Mouse (Mus musculus): ENCODE results near the gene Gpr137.
A peak's percentile ranks its signal among the peaks of the same experiment; 100 is the strongest.

The Gpr137 gene

GRCm38 (mm10) chr19:6973581-6974190 lies 31.4 kb upstream of the Gpr137 start:
- no peak for DNase-seq (ENCODE audit: low read depth, low spot score)

- no peak for DNase-seq (ENCODE audit: low read depth, low spot score)
These were observed 30.1 kb upstream of the Gpr137 start for GRCm38 (mm10) chr19:6972247-6972917.

DNA sequence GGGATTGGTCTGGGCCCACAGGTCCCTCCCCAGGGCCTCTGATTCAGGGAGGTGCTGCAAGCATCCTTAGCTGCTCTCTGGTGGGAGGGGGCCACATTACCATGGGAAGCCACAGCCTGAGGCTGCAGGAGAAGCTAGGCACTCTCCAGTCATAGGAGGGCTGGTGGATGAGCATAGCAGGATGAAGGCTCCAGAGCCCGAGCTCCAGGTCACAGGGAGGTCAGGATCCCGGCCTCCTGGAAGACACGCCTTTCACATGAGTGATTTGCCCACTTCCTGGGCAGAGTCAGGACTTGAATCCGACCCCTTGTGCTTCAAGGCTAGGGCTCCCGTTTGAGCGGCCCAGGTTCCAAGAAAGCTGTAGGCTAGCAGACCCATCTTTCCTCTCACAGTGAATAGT lies 29.4 kb upstream of the Gpr137 start:
- no peak for DNase-seq (ENCODE audit: low read depth, low spot score)

GRCm38 (mm10) chr19:6970460-6971085 lies 28.3 kb upstream of the Gpr137 start:
- no peak for DNase-seq (ENCODE audit: low read depth, low spot score)

DNA sequence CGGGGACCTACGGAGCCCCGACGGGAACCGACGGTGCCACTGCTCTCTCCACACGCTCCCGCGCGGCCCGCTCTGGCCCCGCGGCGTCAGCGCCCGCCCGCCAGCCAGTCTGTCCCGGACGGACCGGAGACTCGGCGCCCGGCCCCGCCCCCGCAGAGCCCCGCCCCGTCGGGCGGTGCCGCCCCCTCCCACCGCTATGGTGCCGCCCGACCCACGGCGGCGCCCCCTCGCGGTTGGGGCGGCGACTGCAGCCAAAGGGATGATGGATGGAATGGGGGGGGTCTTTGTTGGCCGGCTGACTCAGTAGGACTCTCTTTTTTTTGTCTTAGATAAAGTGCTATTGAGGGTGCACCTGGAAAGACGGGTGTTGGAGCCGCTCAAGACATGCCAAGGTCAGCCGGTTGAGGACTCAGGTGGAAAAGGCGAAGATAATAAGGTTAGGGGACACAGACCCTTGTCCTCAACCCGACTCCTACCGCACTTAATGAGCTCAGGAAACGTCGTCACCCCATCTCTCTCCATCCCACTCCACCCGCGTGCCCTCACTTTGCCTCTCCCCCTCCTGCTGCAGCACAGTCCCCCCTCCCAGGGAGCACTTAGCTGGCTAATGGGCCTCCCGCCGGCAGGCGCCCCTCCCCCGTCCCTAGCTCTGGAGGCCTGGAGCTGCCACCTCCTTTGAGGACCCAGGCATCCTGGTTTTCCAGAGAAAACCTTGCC lies 27.5 kb upstream of the Gpr137 start:
- DNase-seq (ENCODE audit: low read depth, low spot score) = peak; percentile 39

GRCm38 (mm10) chr19:6969291-6969664 lies 27.0 kb upstream of the Gpr137 start:
- no peak for DNase-seq (ENCODE audit: low read depth, low spot score)

GRCm38 (mm10) chr19:6968491-6969271 lies 26.4 kb upstream of the Gpr137 start:
- DNase-seq (ENCODE audit: low read depth, low spot score) = no peak

DNA sequence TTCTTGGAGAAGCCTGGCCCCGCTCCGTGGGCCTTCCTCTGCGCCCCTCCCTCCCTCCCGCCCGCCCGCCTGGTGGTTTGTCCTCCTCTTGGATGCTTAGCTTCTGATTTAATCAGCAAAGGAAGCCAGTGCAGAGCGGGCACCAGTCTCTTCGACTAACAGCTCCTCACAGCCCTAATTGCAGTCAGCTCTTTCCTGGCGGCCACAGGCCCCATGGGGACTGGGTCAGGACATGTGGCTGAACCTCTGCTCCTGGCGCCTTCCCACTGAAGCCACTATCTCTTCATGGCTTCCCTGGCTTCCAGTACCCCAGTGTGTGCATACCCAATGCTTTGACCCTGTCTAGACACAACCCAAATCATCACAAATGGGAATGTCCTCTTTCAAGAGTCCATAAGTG lies 14.2 kb upstream of the Gpr137 start:
- no peak for DNase-seq (ENCODE audit: low read depth, low spot score)

- no peak for DNase-seq (ENCODE audit: low read depth, low spot score)
These were observed 13.1 kb upstream of the Gpr137 start for GRCm38 (mm10) chr19:6955424-6955823.

DNA sequence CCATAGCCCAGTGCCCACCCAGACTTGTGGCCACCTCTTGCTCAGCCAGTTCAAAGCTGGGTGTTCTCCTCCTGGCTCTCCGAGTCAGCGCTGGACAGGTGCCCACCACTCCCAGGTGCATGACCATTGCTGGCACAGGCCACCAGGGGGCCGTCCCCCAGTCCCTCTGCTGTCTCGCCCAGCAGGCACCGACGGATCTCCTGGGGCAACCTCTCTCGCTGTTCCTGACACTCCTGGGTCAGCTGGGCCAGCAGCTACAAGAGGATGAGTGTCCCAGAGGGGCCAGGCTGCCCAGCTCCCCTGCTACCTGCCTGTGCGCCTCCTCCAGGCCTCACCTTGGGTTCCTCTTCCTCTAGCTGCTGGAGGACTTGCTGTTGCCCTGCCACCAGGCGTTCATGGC lies 11.8 kb upstream of the Gpr137 start:
- no peak for DNase-seq (ENCODE audit: low read depth, low spot score)

GRCm38 (mm10) chr19:6952712-6953037 lies 10.4 kb upstream of the Gpr137 start:
- DNase-seq (ENCODE audit: low read depth, low spot score) = no peak

GRCm38 (mm10) chr19:6951994-6952711 lies 9.9 kb upstream of the Gpr137 start:
- DNase-seq (ENCODE audit: low read depth, low spot score) = peak; percentile 77

DNA sequence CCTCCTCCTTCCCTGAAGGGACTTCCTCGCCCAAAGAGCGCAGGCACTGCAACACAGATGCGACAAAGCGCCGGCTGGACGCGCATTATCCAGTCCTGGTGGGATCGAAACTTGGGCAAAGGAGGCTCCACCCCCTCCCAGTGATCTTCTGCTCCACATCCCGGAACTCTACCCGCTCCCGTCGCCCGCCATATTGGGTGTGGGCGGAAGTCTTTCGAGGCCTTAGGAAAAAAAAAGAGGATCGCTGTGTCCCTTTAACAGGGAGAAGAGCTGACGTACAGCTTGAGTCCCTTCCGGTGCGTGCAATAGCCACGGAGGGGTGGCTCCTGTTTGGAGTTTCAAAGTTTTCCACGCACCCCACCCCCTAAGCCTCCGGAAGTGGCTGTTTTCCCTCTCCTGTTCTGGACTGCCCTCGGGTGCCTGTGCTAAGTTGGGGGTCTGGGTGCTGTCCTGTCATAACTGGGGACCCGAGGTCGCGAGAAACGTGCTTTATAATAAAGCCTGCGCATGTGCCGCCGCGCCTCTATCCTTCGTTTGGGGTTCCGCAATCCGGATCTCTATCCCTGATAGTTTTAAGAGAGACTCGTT lies 9.2 kb upstream of the Gpr137 start:
- DNase-seq (ENCODE audit: low read depth, low spot score) = peak; percentile 98

DNA sequence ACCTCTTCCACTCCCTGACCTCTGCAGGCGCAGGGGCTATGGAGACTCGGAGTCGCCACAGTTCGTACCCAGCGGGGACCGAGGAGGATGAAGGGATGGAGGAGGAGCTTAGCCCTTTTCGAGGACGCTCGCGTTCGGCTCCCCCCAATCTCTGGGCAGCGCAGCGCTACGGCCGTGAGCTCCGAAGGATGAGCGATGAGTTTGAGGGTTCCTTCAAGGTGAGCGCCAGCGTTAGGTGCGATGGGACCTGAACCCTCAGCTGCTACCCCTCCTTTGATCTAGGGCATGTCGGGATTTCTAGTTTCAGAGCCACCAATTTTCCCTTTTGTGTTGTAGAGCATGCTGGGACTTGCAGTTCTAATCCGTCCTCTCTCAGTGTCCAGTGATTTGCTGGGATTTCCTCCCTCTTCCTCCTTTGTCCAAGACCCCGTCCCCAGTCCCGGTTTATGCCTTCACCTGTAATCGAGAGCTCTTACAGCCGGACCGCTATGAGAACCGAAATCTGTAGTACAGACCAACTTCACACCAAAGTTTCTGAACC lies 8.4 kb upstream of the Gpr137 start:
- DNase-seq (ENCODE audit: low read depth, low spot score) = peak; percentile 91

DNA sequence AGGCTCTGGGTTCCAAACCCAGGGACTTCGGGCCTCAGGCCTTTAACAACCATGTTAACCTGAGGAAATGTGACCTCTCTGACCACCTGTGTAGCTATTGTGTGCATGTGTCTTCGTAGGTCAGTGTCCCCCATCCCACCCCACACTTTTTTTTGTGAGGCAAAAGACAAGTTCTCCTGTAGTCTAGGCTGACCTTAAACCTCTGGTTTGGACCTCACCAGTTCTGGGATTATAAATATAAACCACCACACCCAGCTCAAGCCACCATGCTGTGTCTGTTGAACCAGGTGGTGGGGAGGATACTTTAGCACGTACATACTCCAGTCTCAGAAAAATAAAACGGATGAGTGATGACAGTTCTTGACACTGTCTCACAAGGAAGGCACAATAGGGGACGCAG lies 7.7 kb upstream of the Gpr137 start:
- DNase-seq (ENCODE audit: low read depth, low spot score) = no peak

DNA sequence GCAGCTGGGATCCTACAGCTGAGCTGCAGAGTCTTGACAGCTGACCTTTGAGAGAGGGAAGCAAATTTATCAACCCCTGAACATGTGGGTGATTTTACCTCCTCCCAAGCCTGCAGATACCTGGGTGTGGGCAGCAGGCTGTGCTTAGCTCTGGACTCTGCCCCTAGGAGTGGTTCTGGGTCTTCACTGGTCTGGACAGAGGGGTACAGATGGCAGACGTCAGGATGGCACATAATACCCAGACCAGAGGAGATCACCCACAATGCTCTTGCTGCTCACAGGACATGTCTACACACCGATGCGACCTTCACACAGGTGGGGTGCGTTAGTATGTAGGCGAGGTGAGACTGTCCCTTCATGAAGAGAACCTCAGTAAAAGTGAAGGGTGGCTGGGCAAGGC lies 7.3 kb upstream of the Gpr137 start:
- DNase-seq (ENCODE audit: low read depth, low spot score) = no peak

DNA sequence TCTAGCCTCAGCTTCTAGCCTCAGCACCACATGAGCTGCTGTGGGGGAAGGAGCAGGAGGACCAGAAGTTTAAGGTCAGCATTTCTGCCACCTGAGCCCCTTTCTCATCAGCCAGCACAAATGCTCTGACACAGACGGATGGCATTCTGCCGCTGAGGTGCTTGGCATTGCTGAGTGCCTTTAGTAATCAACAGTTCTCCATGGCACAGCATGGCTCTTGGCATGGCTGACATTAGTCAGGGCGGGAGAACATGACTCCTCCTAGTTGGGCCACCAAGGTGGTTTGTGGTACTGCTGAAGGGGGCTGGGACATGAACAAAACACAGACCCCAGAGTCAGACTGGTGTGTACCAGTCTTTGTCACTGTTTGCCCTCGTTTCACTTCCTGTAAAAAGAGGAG lies 5.9 kb upstream of the Gpr137 start:
- DNase-seq (ENCODE audit: low read depth, low spot score) = peak; percentile 92

GRCm38 (mm10) chr19:6947742-6948141 lies 5.5 kb upstream of the Gpr137 start:
- no peak for DNase-seq (ENCODE audit: low read depth, low spot score)

GRCm38 (mm10) chr19:6943709-6944108 lies 1.4 kb upstream of the Gpr137 start:
- DNase-seq (ENCODE audit: low read depth, low spot score) = no peak

GRCm38 (mm10) chr19:6942764-6943163 lies 484 bp upstream of the Gpr137 start:
- no peak for DNase-seq (ENCODE audit: low read depth, low spot score)

Measured in brain, adult 2 months (tissue).